Mouse (Mus musculus) spleen, adult 2 months (tissue): ENCODE measurements around the gene Slc35g3.

Source experiments
- CTCF ChIP-seq: fragments of 200-500 bp; IDR thresholded peaks from 2 replicates; pipeline ENCODE4 v1.5.1; 2011; ENCODE audit warnings: mild to moderate bottlenecking, inconsistent platforms; ENCODE audit not compliant: insufficient read depth, insufficient read length, insufficient replicate concordance; ENCODE audit errors: extremely low read depth
- POLR2A ChIP-seq: fragments of 200-500 bp; IDR thresholded peaks from 2 replicates; pipeline ENCODE4 v1.6.1; 2011; ENCODE audit warnings: low read depth, low read length, inconsistent platforms

- TF ChIP-seq CTCF, result no peak
- no peak for TF ChIP-seq POLR2A
Observed at GRCm38 (mm10) chr11:69760901-69761200, 917 bp downstream of the Slc35g3 start.
